Mouse (Mus musculus): ENCODE results near the gene Ap5b1.

The Ap5b1 gene

GRCm38 (mm10) chr19:5609547-5610404, 42.0 kb downstream of the Ap5b1 start, which contains the start of gene Kat5:
Gene Kat5, minus strand, starts transcription at chr19:5610237.
- DNase-seq (ENCODE audit: low read depth, low spot score), result peak; percentile 95

GRCm38 (mm10) chr19:5611973-5612372, 44.1 kb downstream of the Ap5b1 start:
- DNase-seq (ENCODE audit: low read depth, low spot score), result no peak

- DNase-seq (ENCODE audit: low read depth, low spot score), result no peak
Observed at GRCm38 (mm10) chr19:5612762-5613411, 45.1 kb downstream of the Ap5b1 start.

GRCm38 (mm10) chr19:5614953-5615352, 47.1 kb downstream of the Ap5b1 start:
- DNase-seq (ENCODE audit: low read depth, low spot score), result no peak

- no peak for DNase-seq (ENCODE audit: low read depth, low spot score)
Observed at GRCm38 (mm10) chr19:5620007-5620406, 52.2 kb downstream of the Ap5b1 start.

Measured in brain, adult 2 months (tissue).